Mouse (Mus musculus) heart, adult 2 months (tissue): Measurements from ENCODE around the gene Nell2.

ENCODE experiments used
- CTCF ChIP-seq: fragments of 200-600 bp; IDR thresholded peaks from 2 replicates; pipeline ENCODE4 v1.8.1; 2022; ENCODE audit warnings: antibody characterized with exemption, mild to moderate bottlenecking, moderate library complexity
- EP300 ChIP-seq: fragments of 200-500 bp; IDR thresholded peaks from 2 replicates; pipeline ENCODE4 v1.6.1; 2011; ENCODE audit warnings: low read depth, low read length, control low read depth; ENCODE audit not compliant: insufficient read depth
- POLR2A ChIP-seq: fragments of 200-500 bp; IDR thresholded peaks from 2 replicates; pipeline ENCODE4 v1.6.1; 2011; ENCODE audit warnings: mild to moderate bottlenecking, low read depth, low read length, control low read depth; ENCODE audit not compliant: insufficient read depth

- TF ChIP-seq CTCF = no peak
- TF ChIP-seq POLR2A = no peak
- TF ChIP-seq EP300 = no peak
These were observed 446.7 kb downstream of the Nell2 start for GRCm38 (mm10) chr15:95081654-95082053.
